Mouse (Mus musculus): Measurements from ENCODE around the gene Gm28041. TPM values are rescaled to one million over a fixed set of nuclear protein-coding genes. Genes with fewer than 3 reads are reported as not detected.

The Gm28041 gene
- total and polyA plus RNA-seq, 3 experiments = 0.18 to 0.23 TPM; not detected in 1

GRCm38 (mm10) chr13:67332877-67333276 lies 42.7 kb downstream of the Gm28041 start:
- no peaks in the 10 kb centered on the region for H3K79me2 ChIP-seq (ENCODE audit: control insufficient read depth, insufficient read depth, low read length, poor library complexity)
- no peaks in the 10 kb centered on the region for H3K4me1 ChIP-seq (ENCODE audit: control insufficient read depth in 1 of 2, insufficient read depth in 2 of 2, low read length in 2 of 2)
- DNase-seq (ENCODE audit: low read depth, low spot score) = no peak
- H3K4me3 ChIP-seq (ENCODE audit: control insufficient read depth in 1 of 2, insufficient read depth in 1 of 2, low read depth in 2 of 2, low read length in 2 of 2) = peak overlapping the region; percentile 59 to 67; a peak in 3 of 4 replicates
- no peak for TF ChIP-seq RAD21 (IDR thresholded peaks at IDR 0.05; ENCODE audit: low read depth, low read length)
- no peak for TF ChIP-seq KAT2A (conservative IDR thresholded peaks at IDR 0.05; ENCODE audit: low read depth, low read length)
- no peak for TF ChIP-seq MEF2A (IDR thresholded peaks at IDR 0.05; ENCODE audit: extremely low read depth, insufficient replicate concordance, low read depth, low read length, poor library complexity, severe bottlenecking)
- TF ChIP-seq TCF12 (IDR thresholded peaks at IDR 0.05; ENCODE audit: low read depth, low read length) = no peak
- no peak for TF ChIP-seq BHLHE40 (IDR thresholded peaks at IDR 0.05; ENCODE audit: borderline replicate concordance, low read depth, low read length)
- no peak for TF ChIP-seq GATA1 (IDR thresholded peaks at IDR 0.05; ENCODE audit: low read depth, low read length)
- TF ChIP-seq ELF1 (IDR thresholded peaks at IDR 0.05; ENCODE audit: low read depth, low read length) = no peak
- TF ChIP-seq GABPA (IDR thresholded peaks at IDR 0.05; ENCODE audit: low read depth, low read length) = no peak
- TF ChIP-seq USF2 (IDR thresholded peaks at IDR 0.05; ENCODE audit: borderline replicate concordance in 1 of 2, insufficient read depth in 1 of 2, low read depth in 1 of 2, low read length in 2 of 2) = no peak
- no peak for TF ChIP-seq MAFK (IDR thresholded peaks at IDR 0.05; ENCODE audit: borderline replicate concordance, low read depth, low read length)
- no peak for TF ChIP-seq UBTF (IDR thresholded peaks at IDR 0.05; ENCODE audit: borderline replicate concordance, insufficient read depth, low read depth, low read length)
- no peak for TF ChIP-seq POLR2A (IDR thresholded peaks at IDR 0.05; ENCODE audit: control insufficient read depth in 1 of 2, insufficient read depth in 1 of 2, low read depth in 1 of 2, low read length in 2 of 2, poor library complexity in 1 of 2)
- no peak for TF ChIP-seq HCFC1 (IDR thresholded peaks at IDR 0.05; ENCODE audit: low read depth, low read length)
- no peak for TF ChIP-seq POLR2AphosphoS5 (IDR thresholded peaks at IDR 0.05; ENCODE audit: borderline replicate concordance, low read depth, low read length)
- no peak for TF ChIP-seq CHD1 (IDR thresholded peaks at IDR 0.05; ENCODE audit: low read depth, low read length)
- no peak for TF ChIP-seq SMC3 (IDR thresholded peaks at IDR 0.05; ENCODE audit: low read depth, low read length)
- no peak for TF ChIP-seq TBP (IDR thresholded peaks at IDR 0.05; ENCODE audit: low read depth, low read length)
- TF ChIP-seq CHD2 (IDR thresholded peaks at IDR 0.05; ENCODE audit: low read length) = no peak
- no peaks in the 10 kb centered on the region for H3K27me3 ChIP-seq (ENCODE audit: control insufficient read depth in 1 of 2, insufficient read depth in 2 of 2, low read length in 2 of 2)
- no peak overlapping the region for H3K9ac ChIP-seq (ENCODE audit: control insufficient read depth, low read depth, low read length, poor library complexity, severe bottlenecking)
- 0 out of 4 replicates have a peak, but pooled peaks cover 0 to 2% of the 10 kb centered on the region in 2 experiments for H3K36me3 ChIP-seq (ENCODE audit: control insufficient read depth in 1 of 2, insufficient read depth in 2 of 2, low read length in 2 of 2)
- no peaks in the 10 kb centered on the region for H3K9me3 ChIP-seq (replicated peaks; ENCODE audit: insufficient read depth, low read length)
- H3K27ac ChIP-seq (ENCODE audit: control insufficient read depth, low read depth, low read length) = no peak overlapping the region

- Histone ChIP-seq H3K79me2 (ENCODE audit: control insufficient read depth, insufficient read depth, low read length, poor library complexity) (no peaks in the 10 kb centered on the region), H3K27ac (ENCODE audit: control insufficient read depth, low read depth, low read length) (peak within 1 kb of the TSS; percentile 40), H3K27me3 (ENCODE audit: control insufficient read depth in 1 of 2, insufficient read depth in 2 of 2, low read length in 2 of 2) (no peaks in the 10 kb centered on the region), H3K4me3 (ENCODE audit: control insufficient read depth in 1 of 2, insufficient read depth in 1 of 2, low read depth in 2 of 2, low read length in 2 of 2) (peak within 1 kb of the TSS; percentile 59 to 67), H3K4me1 (ENCODE audit: control insufficient read depth in 1 of 2, insufficient read depth in 2 of 2, low read length in 2 of 2) (no peaks in the 10 kb centered on the region), H3K9ac (ENCODE audit: control insufficient read depth, low read depth, low read length, poor library complexity, severe bottlenecking) (peak within 1 kb of the TSS; percentile 51), H3K36me3 (ENCODE audit: control insufficient read depth in 1 of 2, insufficient read depth in 2 of 2, low read length in 2 of 2) (peaks cover under 1 to 2% of the 10 kb centered on the region in 2 experiments; a peak in 1 of 4 replicates), H3K9me3 (replicated peaks; ENCODE audit: insufficient read depth, low read length) (no peaks in the 10 kb centered on the region)
- peak; percentile 90 for DNase-seq (ENCODE audit: low read depth, low spot score)
- peak; percentile 57; the same call in 1 of the 2 replicates for TF ChIP-seq KAT2A (conservative IDR thresholded peaks at IDR 0.05; ENCODE audit: low read depth, low read length)
- peak; percentile 31 for TF ChIP-seq NELFE (IDR thresholded peaks at IDR 0.05; ENCODE audit: low read depth, low read length)
- TF ChIP-seq TAL1 (IDR thresholded peaks at IDR 0.05; ENCODE audit: low read length) = no peak
- TF ChIP-seq CTCF (IDR thresholded peaks at IDR 0.05 in 2 of 3, conservative IDR thresholded peaks at IDR 0.05 in 1 of 3; ENCODE audit: control insufficient read depth in 1 of 3, insufficient read depth in 1 of 3, low read depth in 2 of 3, low read length in 3 of 3, poor library complexity in 1 of 3, severe bottlenecking in 1 of 3) = peak; percentile 16 to 48 (median 47); a peak in 5 of 6 replicates
- no peak for TF ChIP-seq ZC3H11A (IDR thresholded peaks at IDR 0.05; ENCODE audit: low read depth, low read length)
- no peak for TF ChIP-seq MXI1 (IDR thresholded peaks at IDR 0.05; ENCODE audit: low read depth, low read length)
- TF ChIP-seq MEF2A (IDR thresholded peaks at IDR 0.05; ENCODE audit: extremely low read depth, insufficient replicate concordance, low read depth, low read length, poor library complexity, severe bottlenecking) = no peak
- TF ChIP-seq MAZ (IDR thresholded peaks at IDR 0.05; ENCODE audit: low read depth, low read length) = no peak
- no peak for TF ChIP-seq CHD2 (IDR thresholded peaks at IDR 0.05; ENCODE audit: low read length)
- no peak; the same call in 1 of the 2 replicates for TF ChIP-seq RAD21 (IDR thresholded peaks at IDR 0.05; ENCODE audit: low read depth, low read length)
- TF ChIP-seq POLR2AphosphoS5 (IDR thresholded peaks at IDR 0.05; ENCODE audit: borderline replicate concordance, low read depth, low read length) = no peak
- no peak for TF ChIP-seq NRF1 (IDR thresholded peaks at IDR 0.05; ENCODE audit: insufficient read depth, low read depth, low read length, poor library complexity, severe bottlenecking)
- no peak for TF ChIP-seq UBTF (IDR thresholded peaks at IDR 0.05; ENCODE audit: borderline replicate concordance, insufficient read depth, low read depth, low read length)
- no peak for TF ChIP-seq POLR2AphosphoS2 (IDR thresholded peaks at IDR 0.05; ENCODE audit: low read length)
- no peak for TF ChIP-seq ZNF384 (IDR thresholded peaks at IDR 0.05; ENCODE audit: low read depth, low read length)
- TF ChIP-seq E2F4 (IDR thresholded peaks at IDR 0.05; ENCODE audit: borderline replicate concordance, low read depth, low read length) = no peak
- TF ChIP-seq USF1 (IDR thresholded peaks at IDR 0.05; ENCODE audit: low read depth, low read length) = no peak
These were observed 43.4 kb downstream of the Gm28041 start, which contains the start of gene Zfp595 for GRCm38 (mm10) chr13:67332019-67332724. Gene Zfp595 (minus strand): TSS chr13:67332570.
